Mouse (Mus musculus) lung, embryonic 15.5 days (tissue): ENCODE measurements around the gene Gm1673. TPM values are rescaled to one million over a fixed set of nuclear protein-coding genes. Genes with fewer than 3 reads are reported as not detected.
"Not testable (repeated sequence)": the region's sequence is repeated elsewhere in the genome, so short reads cannot be mapped to it uniquely, and the experiment has no call there.

Experiments used
- ATAC-seq: fragments of 200-750 bp; cut with Nextera tagmentation; 2 replicates; pipeline ENCODE4 v1.8.0; 2017; ENCODE audit warnings: moderate number of reproducible peaks, borderline replicate concordance; ENCODE audit not compliant: low FRiP score, low TSS enrichment; ENCODE audit errors: extremely low read depth
- H3K27ac ChIP-seq: fragments of 300-500 bp; sonication (generic); 2 replicates; pipeline ENCODE4 v1.5.1; 2015; ENCODE audit warnings: moderate library complexity, mild to moderate bottlenecking, inconsistent platforms
- H3K27me3 ChIP-seq: fragments of 300-500 bp; sonication (generic); 2 replicates; pipeline ENCODE4 v1.6.1; 2015; ENCODE audit warnings: inconsistent platforms
- H3K36me3 ChIP-seq: fragments of 300-500 bp; sonication (generic); 2 replicates; pipeline ENCODE4 v1.6.1; 2015; ENCODE audit warnings: inconsistent platforms
- H3K4me1 ChIP-seq: fragments of 300-500 bp; sonication (generic); 2 replicates; pipeline ENCODE4 v1.6.1; 2015; ENCODE audit warnings: inconsistent platforms
- H3K4me2 ChIP-seq: fragments of 300-500 bp; sonication (generic); 2 replicates; pipeline ENCODE4 v1.6.1; 2015; ENCODE audit warnings: inconsistent platforms, mild to moderate bottlenecking, moderate library complexity
- H3K4me3 ChIP-seq: fragments of 300-500 bp; sonication (generic); 2 replicates; pipeline ENCODE4 v1.5.1; 2015; ENCODE audit warnings: mild to moderate bottlenecking, inconsistent platforms
- H3K9ac ChIP-seq: fragments of 300-500 bp; sonication (generic); 2 replicates; pipeline ENCODE4 v1.6.1; 2015; ENCODE audit warnings: inconsistent platforms
- H3K9me3 ChIP-seq: fragments of 300-500 bp; sonication (generic); 2 replicates; pipeline ENCODE4 v1.6.1; 2016; ENCODE audit warnings: inconsistent platforms
- WGBS: fragments of 180-500 bp; shearing (Covaris S2); methylation state at CpG from one replicate; pipeline ENCODE4 v1.1.7; 2015; 5-methylcytosine and 5-hydroxymethylcytosine counted together
- polyA plus RNA-seq: library from polyadenylated mRNA; unstranded; fragments of >200 nt; fragmentation: Nextera tagmentation; extraction: Ambion mirVana; gene quantifications from 2 replicates; pipeline ENCODE4 v1.2.1, GENCODE M21; 2015

Gene Gm1673
- 68.6 and 71.4 TPM in 2 replicates for polyA plus RNA-seq

DNA sequence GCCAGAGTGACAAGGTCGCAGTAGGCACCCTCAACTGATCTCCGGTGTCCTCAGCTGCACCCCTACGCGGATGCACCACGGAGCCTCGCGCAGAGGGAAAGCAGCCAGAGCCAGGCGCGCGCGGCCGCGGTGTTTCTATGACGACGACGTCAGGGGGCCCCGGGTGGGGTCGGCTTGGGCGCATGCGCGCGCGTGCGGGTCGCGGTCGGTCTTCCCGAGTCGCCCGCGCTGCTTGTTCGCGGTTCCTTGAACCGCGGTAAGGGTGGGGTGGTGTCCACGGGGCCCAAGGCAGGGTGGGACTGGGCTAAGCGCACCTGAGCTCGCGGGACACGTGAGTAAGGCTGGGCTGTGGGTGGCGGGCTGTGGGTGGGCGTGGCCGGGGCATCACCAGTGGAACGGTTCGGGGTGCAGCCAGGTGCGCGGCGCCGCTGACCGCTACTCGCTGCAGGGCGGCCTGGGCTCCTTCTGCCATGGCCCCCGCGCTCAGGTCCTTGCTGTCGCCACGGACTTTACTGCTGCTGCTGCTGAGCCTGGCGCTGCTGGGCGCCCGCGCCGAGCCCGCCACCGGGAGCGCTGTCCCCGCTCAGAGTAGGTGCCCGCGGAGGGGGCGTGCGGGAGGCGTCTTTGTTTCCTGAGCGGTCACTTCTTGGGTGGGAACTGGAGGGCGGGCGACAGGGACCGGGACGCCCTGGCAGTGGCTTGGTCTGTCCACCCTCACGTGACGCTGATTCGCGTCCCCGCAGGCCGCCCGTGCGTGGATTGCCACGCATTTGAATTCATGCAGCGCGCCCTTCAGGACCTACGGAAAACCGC lies at the start of gene Gm1673:
Gene Gm1673 (plus strand): TSS at position 125 of the 813 bp plus-strand sequence.
- peak within 1 kb of the TSS; percentile 69 for H3K4me3 ChIP-seq
- WGBS, result under 1% methylated on average over 88 of the region's 88 CpGs
- peaks cover 18% of the 10 kb centered on the region for H3K4me1 ChIP-seq
- ATAC-seq, result peak; percentile 92
- no peaks in the 10 kb centered on the region for H3K27me3 ChIP-seq
- peak within 1 kb of the TSS; percentile 97 for H3K4me2 ChIP-seq
- H3K9me3 ChIP-seq, result no peaks in the 10 kb centered on the region
- 0 out of 2 replicates have a peak within 1 kb of the TSS, but pooled peaks have one; percentile 42 for H3K27ac ChIP-seq
- H3K9ac ChIP-seq, result peak within 1 kb of the TSS; percentile 53
- H3K36me3 ChIP-seq, result no peaks in the 10 kb centered on the region

DNA sequence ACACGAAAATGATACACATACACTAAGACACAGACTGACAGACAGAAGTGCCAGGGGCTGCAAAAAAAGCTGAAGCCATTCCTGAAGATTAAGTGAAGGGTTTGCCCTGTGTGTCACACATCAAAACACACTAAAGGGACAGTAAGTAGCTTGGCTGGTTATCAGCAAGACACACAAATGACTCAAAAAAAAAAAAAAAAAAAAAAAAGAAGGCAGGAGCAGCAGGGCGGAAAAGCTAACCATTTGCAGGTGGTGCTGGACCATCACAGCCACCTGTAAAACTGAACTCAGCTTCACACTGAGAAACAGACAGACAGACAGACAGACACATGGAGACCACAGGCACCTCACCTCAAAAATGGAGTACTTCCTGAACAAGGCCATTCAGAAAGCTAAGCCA lies 49.2 kb upstream of the Gm1673 start:
- 74% methylated on average over 2 of the region's 2 CpGs for WGBS
- Histone ChIP-seq H3K36me3 (peaks cover 14% of the 10 kb centered on the region), H3K4me1 (peaks cover 29% of the 10 kb centered on the region), H3K27me3 (no peaks in the 10 kb centered on the region), H3K4me3 (no peak overlapping the region; the same call in 1 of the 2 replicates), H3K9ac (no peak overlapping the region), H3K27ac (no peak overlapping the region), H3K9me3 (no peaks in the 10 kb centered on the region), H3K4me2 (peak overlapping the region; percentile 53; the same call in 1 of the 2 replicates)
- no peak for ATAC-seq

DNA sequence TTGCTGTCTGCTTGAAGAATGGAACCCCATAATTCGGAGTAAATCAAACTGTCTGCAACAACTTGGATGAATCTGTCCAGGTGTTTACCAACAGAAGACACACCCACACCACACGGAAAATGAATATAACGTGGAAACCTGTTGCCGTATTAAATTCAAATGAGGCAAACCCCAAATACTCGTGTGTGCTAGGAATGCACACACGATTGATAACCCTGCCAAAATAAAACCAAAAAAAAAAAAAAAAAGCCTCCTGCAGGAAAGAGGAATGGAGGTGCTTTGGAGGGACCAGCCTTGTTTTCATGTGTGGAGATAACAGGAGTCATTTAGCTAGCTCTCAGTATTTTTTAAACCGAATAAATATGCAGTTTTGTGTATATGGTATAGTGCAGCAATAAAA lies 48.4 kb upstream of the Gm1673 start:
- peak overlapping the region; percentile 53 for H3K4me2 ChIP-seq
- peaks cover 7% of the 10 kb centered on the region for H3K36me3 ChIP-seq
- peak overlapping the region; percentile 97 for H3K4me3 ChIP-seq
- no peak for ATAC-seq
- 68% methylated on average over 7 of the region's 7 CpGs for WGBS
- 0 out of 2 replicates have a peak overlapping the region, but pooled peaks have one; percentile 8 for H3K9ac ChIP-seq
- H3K27ac ChIP-seq, result no peak overlapping the region
- peaks cover 29% of the 10 kb centered on the region for H3K4me1 ChIP-seq
- no peaks in the 10 kb centered on the region for H3K27me3 ChIP-seq
- H3K9me3 ChIP-seq, result no peaks in the 10 kb centered on the region

DNA sequence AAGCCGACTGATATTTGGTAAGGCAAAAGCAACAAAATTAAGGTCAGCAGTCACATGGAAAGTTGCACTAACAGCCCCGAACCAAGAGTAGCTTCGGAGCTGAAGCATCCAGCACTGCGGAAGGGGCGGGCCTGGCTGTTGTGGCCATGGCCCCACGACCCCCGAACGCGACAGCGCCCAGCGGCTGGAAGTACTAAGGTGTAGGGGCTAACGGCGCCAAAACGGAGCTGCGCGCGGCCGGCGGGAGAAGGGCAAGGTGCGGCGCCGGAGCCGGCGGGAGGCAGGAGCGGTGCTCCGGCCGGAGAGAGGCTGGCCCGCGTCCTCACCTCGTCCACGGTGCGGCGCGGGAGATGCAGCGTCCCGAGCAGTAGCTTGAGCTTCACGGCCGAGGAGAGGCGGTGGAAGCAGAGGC lies 47.5 kb upstream of the Gm1673 start:
- Histone ChIP-seq H3K36me3 (peaks cover 3% of the 10 kb centered on the region; the same call in 1 of the 2 replicates), H3K9me3 (no peaks in the 10 kb centered on the region), H3K4me1 (peaks cover 29% of the 10 kb centered on the region), H3K27ac (peak overlapping the region; percentile 89), H3K4me3 (peak overlapping the region; percentile 97), H3K4me2 (peak overlapping the region; percentile 53), H3K9ac (peak overlapping the region; percentile 87), H3K27me3 (no peaks in the 10 kb centered on the region)
- peak; percentile 70 for ATAC-seq
- under 1% methylated on average over 39 of the region's 39 CpGs for WGBS

DNA sequence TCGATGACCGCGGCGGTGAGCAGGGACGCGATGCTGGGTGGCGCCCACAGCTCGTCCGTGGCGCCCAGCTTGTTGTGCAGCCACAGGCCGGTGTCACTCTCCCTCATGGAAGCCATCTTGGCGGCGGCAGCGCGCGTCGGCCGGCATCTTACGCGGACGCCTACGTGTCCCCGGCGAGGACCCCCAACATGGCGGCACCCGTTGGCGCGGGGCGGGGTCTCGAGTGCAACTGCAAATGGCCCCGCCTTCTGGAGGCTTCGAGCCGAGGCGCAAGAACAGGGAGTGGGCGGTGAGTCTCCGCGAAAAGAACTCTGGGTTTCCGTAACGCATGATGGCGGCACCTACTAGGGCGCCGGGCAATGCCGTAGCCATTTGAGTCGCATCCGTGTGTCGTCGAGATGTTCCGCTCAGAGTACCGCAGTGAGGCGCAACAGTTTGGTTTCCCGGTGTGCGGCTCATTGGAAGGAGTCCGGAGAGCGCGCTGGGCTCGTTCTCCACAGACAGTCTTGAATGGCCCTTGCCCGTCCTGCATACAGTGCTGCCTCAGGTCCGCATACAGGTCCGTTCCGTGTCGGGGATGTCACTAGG lies 47.0 kb upstream of the Gm1673 start, which contains the start of gene Nelfa:
Gene Nelfa (minus strand): TSS at position 294 of the 588 bp plus-strand sequence.
- Histone ChIP-seq H3K9me3 (no peaks in the 10 kb centered on the region), H3K4me3 (peak within 1 kb of the TSS; percentile 97), H3K4me2 (peak within 1 kb of the TSS; percentile 65), H3K36me3 (peaks cover 3% of the 10 kb centered on the region; the same call in 1 of the 2 replicates), H3K27ac (peak within 1 kb of the TSS; percentile 89), H3K9ac (peak within 1 kb of the TSS; percentile 87), H3K27me3 (no peaks in the 10 kb centered on the region), H3K4me1 (peaks cover 29% of the 10 kb centered on the region)
- under 1% methylated on average over 61 of the region's 61 CpGs for WGBS
- peak; percentile 98 for ATAC-seq

DNA sequence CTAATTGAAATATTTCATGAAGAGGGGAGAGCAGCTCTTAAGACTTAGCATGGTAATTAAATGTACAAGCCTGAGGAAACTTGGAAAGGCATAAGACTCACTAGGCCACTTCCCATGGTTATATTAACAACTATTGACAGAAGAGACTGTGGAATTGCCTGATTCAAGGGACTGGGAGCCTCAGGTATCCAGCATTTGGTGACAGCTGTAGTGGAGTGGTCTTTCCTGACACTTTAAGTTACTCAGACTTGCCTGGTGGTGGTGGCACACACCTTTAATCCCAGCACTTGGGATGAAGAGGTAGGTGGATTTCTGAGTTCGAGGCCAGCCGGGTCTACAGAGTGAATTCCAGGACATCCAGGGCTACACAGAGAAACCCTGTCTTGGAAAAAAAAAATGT lies 46.0 kb upstream of the Gm1673 start:
- peak overlapping the region; percentile 65 for H3K4me2 ChIP-seq

DNA sequence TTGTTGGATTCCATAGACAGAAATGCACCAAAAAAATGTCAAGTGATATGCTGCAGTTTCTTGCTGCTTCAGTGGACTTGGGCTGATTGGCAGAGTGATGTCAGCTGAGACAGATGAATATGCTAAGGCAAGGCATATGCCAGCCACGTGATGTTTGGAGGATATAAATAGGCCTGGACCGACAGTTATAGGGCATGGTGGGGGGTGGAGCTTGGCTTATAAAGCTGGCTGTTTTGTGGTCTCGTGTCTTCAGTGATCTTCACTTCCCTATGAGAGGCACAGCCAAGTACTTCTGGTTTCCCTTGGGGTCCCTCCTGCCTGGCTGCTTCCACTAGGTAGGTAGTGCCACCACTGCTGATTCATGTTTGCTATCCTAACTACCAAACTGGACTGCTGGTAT lies 44.8 kb upstream of the Gm1673 start:
- no peak overlapping the region for H3K4me2 ChIP-seq
- H3K27ac ChIP-seq, result no peak overlapping the region
- WGBS, result 84% methylated on average over 3 of the region's 3 CpGs
- no peak overlapping the region for H3K9ac ChIP-seq
- H3K4me3 ChIP-seq, result no peak overlapping the region
- 0 out of 2 replicates have a peak, but pooled peaks cover 3% of the 10 kb centered on the region for H3K9me3 ChIP-seq
- peaks cover 3% of the 10 kb centered on the region; the same call in 1 of the 2 replicates for H3K36me3 ChIP-seq
- H3K27me3 ChIP-seq, result no peaks in the 10 kb centered on the region
- peaks cover 25% of the 10 kb centered on the region for H3K4me1 ChIP-seq
- ATAC-seq, result no peak

More for the DNA sequence above, 46.0 kb upstream of the Gm1673 start:
- H3K27me3 ChIP-seq, result no peaks in the 10 kb centered on the region
- no peaks in the 10 kb centered on the region for H3K9me3 ChIP-seq
- H3K36me3 ChIP-seq, result peaks cover 3% of the 10 kb centered on the region; the same call in 1 of the 2 replicates
- peak overlapping the region; percentile 97 for H3K4me3 ChIP-seq
- peaks cover 28% of the 10 kb centered on the region for H3K4me1 ChIP-seq
- no peak for ATAC-seq
- H3K9ac ChIP-seq, result peak overlapping the region; percentile 60; the same call in 1 of the 2 replicates
- no peak overlapping the region for H3K27ac ChIP-seq
- WGBS, result 96% methylated on average over 2 of the region's 2 CpGs

DNA sequence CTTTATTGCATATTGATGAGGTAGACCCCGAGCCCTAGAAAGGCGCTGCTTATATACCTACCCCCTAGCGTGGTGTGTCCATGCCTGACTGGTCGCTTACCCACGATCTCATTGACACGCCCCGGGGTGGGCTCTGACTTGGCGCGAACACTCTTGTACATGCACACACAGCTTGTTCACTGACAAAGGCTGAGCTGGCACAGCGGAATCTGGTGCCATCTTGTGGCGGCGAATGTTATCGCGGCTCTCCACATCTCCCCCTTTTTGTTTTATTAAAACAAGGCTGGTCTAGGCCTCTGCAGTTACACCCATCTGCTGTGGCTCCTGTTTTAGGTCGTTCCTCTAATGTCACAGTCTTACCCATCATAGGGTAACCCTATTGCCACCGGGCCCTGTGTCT lies 36.2 kb upstream of the Gm1673 start:
- not testable (repeated sequence) for H3K27me3 ChIP-seq, H3K4me1 ChIP-seq, H3K4me2 ChIP-seq, H3K4me3 ChIP-seq, H3K27ac ChIP-seq, ATAC-seq, H3K9me3 ChIP-seq, H3K9ac ChIP-seq, H3K36me3 ChIP-seq
- 79% methylated on average over 16 of the region's 16 CpGs for WGBS

DNA sequence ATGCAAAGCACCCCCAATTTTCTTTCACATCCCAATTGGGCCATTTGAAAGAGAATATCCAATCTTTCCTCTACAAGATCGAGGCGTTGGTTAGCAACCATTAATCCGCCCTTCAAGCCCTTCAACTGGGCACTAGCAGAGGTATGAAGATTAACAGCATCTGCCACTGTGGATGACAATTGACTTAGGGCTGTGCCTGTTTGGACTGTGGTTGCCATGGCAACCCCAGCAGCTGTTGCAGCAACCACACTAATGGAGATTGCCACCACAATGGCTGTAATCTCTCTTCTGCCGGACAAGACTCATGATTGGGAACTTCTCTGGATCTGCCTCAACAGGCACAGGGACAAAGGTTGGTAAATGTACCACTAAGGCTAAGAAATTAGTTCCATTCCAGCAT lies 34.9 kb upstream of the Gm1673 start:
- H3K36me3 ChIP-seq, result no peaks in the 10 kb centered on the region
- H3K27me3 ChIP-seq, result no peaks in the 10 kb centered on the region
- whole genome bisulfite sequencing, result 94% methylated on average over 4 of the region's 4 CpGs
- H3K9ac ChIP-seq, result no peak overlapping the region
- ATAC-seq, result no peak
- no peak overlapping the region for H3K4me3 ChIP-seq
- H3K9me3 ChIP-seq, result 0 out of 2 replicates have a peak, but pooled peaks cover 7% of the 10 kb centered on the region
- no peak overlapping the region for H3K27ac ChIP-seq
- H3K4me2 ChIP-seq, result no peak overlapping the region
- H3K4me1 ChIP-seq, result no peaks in the 10 kb centered on the region

DNA sequence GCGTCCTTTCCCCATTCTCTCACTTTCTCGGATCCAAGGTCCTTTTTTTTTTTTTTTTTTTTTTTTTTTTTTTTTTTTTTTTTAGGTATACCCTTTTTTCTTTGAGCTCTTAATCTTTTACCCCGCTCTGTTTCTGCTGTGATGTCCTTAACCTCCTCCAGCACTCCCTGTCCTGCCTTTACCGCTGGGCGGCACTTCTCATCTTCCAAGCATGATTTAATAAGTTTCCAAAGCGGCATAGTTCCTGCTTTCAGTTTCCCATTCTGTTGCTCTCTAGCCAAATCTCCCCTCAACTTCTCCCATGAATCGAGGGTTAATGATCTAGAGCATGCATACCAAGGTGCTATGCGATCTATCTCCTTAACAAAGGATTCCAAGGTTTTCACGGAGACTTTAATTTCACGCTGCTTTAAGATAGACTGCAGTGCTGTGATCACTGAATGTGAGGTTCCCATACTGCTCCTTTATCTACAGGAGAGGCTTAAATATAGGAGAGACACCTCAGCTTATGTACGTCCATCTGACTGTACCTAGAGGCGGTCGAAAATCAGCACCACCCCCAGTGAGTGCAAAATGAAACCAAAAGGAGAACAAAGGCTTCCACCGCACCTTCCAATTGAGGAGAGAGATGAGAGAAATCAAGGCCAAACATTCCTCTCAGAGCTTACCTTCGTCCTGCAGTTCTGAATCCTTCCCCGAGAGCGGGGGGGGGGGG lies 29.6 kb upstream of the Gm1673 start:
- no peaks in the 10 kb centered on the region for H3K27me3 ChIP-seq
- no peak overlapping the region for H3K4me3 ChIP-seq
- 87% methylated on average over 17 of the region's 17 CpGs for WGBS
- no peaks in the 10 kb centered on the region; the same call in 1 of the 2 replicates for H3K9me3 ChIP-seq
- H3K4me1 ChIP-seq, result no peaks in the 10 kb centered on the region
- H3K36me3 ChIP-seq, result no peaks in the 10 kb centered on the region
- no peak overlapping the region for H3K27ac ChIP-seq
- H3K4me2 ChIP-seq, result no peak overlapping the region
- no peak for ATAC-seq
- no peak overlapping the region for H3K9ac ChIP-seq

DNA sequence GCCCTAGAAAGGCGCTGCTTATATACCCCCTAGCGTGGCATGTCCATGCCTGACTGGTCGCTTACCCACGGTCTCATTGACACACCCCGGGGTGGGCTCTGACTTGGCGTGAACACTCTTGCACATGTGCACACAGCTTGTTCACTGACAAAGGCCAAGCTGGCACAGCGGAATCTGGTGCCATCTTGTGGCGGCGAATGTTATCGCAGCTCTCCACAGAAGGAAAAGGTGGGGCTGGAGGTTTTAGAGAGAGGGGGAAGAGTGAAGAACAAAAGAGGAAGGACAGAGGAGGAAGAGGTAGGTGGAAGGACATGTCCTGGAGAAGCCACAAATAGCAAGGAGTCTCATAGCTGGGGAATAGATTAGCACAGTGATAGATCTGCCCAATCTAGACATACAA lies 28.9 kb upstream of the Gm1673 start:
- Histone ChIP-seq H3K4me2 (no peak overlapping the region), H3K4me3 (no peak overlapping the region), H3K36me3 (no peaks in the 10 kb centered on the region)

More for the DNA sequence above, 28.9 kb upstream of the Gm1673 start:
- Histone ChIP-seq H3K27ac (no peak overlapping the region), H3K9me3 (no peaks in the 10 kb centered on the region; the same call in 1 of the 2 replicates), H3K4me1 (no peaks in the 10 kb centered on the region), H3K9ac (no peak overlapping the region), H3K27me3 (no peaks in the 10 kb centered on the region)
- no peak for ATAC-seq
- WGBS, result 34% methylated on average over 10 of the region's 10 CpGs
